Mouse (Mus musculus): ENCODE results near the gene 4930512M02Rik.

DNA sequence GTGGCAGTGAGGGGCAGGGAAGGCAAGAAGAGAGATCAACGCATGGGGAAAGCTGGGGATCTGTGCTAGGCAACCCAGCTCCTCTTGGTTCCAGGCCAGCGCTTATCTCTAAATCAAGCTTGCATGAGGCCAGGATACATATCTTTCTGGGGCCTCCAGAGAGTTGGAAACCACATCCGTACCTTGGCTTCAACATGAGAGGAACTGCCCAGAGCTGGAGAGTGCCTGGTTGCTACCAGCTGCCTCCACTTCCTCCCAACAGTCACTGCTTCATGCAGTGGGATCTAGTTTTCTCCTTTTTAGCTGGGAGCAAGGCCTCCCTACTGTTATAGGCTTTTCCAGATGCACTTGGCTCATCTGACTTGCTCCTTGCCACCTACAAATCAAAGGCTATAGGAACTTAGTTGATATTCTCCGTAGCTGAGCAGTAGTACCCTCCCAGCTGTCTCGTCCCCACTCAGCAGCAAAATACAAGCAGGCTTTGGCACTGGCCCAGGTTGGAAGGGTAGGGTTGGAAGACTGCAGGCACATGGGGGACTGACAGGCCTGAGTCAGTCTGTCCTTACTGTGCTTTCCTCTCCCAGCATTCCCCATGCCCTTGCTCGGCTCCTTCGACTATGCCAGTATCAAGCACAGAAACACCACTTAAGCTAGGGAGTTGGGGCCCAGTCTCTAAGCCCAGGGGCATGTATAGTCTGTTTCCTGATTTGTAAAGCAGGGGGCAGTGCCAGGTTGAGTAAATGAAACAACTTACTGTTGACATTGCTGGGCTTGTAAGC lies 63.2 kb downstream of the 4930512M02Rik start:
- TF ChIP-seq POLR2A (IDR thresholded peaks at IDR 0.05; ENCODE audit: control insufficient read depth, low read depth, low read length) (no peak), CTCF (IDR thresholded peaks at IDR 0.05; ENCODE audit: control insufficient read depth, insufficient read depth, insufficient replicate concordance, low read depth, low read length) (no peak)
